Mouse (Mus musculus) kidney, adult 18-20 months (tissue): ENCODE results near the gene Hoxb2.

Experiments used
- DNase-seq: peaks from one replicate; pipeline ENCODE4 v3.0.0; 2021

Gene Hoxb2

GRCm38 (mm10) chr11:96350341-96350624, at the start of gene Hoxb2:
Gene Hoxb2, plus strand, starts transcription at chr11:96350525.
- no peak for DNase-seq

GRCm38 (mm10) chr11:96301064-96301431, 49.3 kb upstream of the Hoxb2 start:
- DNase-seq, result peak; percentile 50

GRCm38 (mm10) chr11:96301837-96302236, 48.5 kb upstream of the Hoxb2 start:
- DNase-seq, result peak; percentile 87

- peak; percentile 54 for DNase-seq
Observed at GRCm38 (mm10) chr11:96302381-96303150, 47.8 kb upstream of the Hoxb2 start.

- peak; percentile 94 for DNase-seq
Observed at GRCm38 (mm10) chr11:96303151-96304099, 46.9 kb upstream of the Hoxb2 start, which contains the start of gene Hoxb5. Gene Hoxb5, plus strand, starts transcription at chr11:96303336.

GRCm38 (mm10) chr11:96304381-96305195, 45.7 kb upstream of the Hoxb2 start:
- DNase-seq, result peak; percentile 69

GRCm38 (mm10) chr11:96305505-96306182, 44.7 kb upstream of the Hoxb2 start:
- DNase-seq, result peak; percentile 54

GRCm38 (mm10) chr11:96306183-96306907, 44.0 kb upstream of the Hoxb2 start:
- peak; percentile 70 for DNase-seq

GRCm38 (mm10) chr11:96306908-96307269, 43.4 kb upstream of the Hoxb2 start:
- peak; percentile 69 for DNase-seq

- no peak for DNase-seq
Observed at GRCm38 (mm10) chr11:96308763-96309162, 41.6 kb upstream of the Hoxb2 start.

GRCm38 (mm10) chr11:96309288-96309687, 41.0 kb upstream of the Hoxb2 start:
- peak; percentile 72 for DNase-seq

- peak; percentile 57 for DNase-seq
Observed at GRCm38 (mm10) chr11:96310183-96310938, 40.0 kb upstream of the Hoxb2 start.

GRCm38 (mm10) chr11:96311097-96311496, 39.2 kb upstream of the Hoxb2 start:
- peak; percentile 78 for DNase-seq

- DNase-seq, result peak; percentile 86
Observed at GRCm38 (mm10) chr11:96311520-96312417, 38.6 kb upstream of the Hoxb2 start.

GRCm38 (mm10) chr11:96313134-96313533, 37.2 kb upstream of the Hoxb2 start:
- DNase-seq, result no peak

GRCm38 (mm10) chr11:96313806-96314428, 36.4 kb upstream of the Hoxb2 start:
- DNase-seq, result peak; percentile 66

GRCm38 (mm10) chr11:96314671-96315343, 35.5 kb upstream of the Hoxb2 start:
- peak; percentile 81 for DNase-seq

- DNase-seq, result peak; percentile 74
Observed at GRCm38 (mm10) chr11:96315344-96315681, 35.0 kb upstream of the Hoxb2 start.
